Mouse (Mus musculus): ENCODE data around the gene Slc43a3. TPM values are rescaled to one million over a fixed set of nuclear protein-coding genes. Genes with fewer than 3 reads are reported as not detected.

The Slc43a3 gene
- polyA plus RNA-seq, 1 experiment = 0.82 TPM

DNA sequence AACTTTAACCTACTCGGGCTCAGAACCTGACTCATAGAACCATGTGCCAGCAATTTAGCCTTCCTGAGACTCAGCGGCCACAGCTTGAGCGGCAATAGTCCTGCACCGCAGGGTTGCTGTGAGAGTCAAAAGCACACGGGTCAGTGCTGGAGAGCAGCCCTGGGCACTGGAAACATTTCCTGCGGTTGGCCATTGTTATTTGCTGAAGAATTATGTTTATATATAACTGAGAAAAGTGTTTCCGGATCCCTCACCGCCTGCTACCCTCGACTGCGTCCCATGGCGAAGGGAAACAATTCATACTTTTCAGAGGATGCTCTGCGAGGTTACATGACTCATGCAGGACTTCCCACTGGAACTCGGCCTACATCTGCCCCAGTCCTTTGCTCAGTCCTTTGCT is 65.1 kb downstream of the Slc43a3 start:
- Histone ChIP-seq H3K4me1 (ENCODE audit: control insufficient read depth, insufficient read depth, low read length) (no peaks in the 10 kb centered on the region), H3K4me3 (replicated peaks; ENCODE audit: insufficient read depth, low read depth, low read length) (no peak overlapping the region), H3K27ac (ENCODE audit: insufficient read depth, low read length) (no peak overlapping the region), H3K27me3 (ENCODE audit: control insufficient read depth, insufficient read depth, low read length) (no peaks in the 10 kb centered on the region)
- no peak for DNase-seq
- TF ChIP-seq POLR2A (IDR thresholded peaks at IDR 0.05; ENCODE audit: borderline replicate concordance, insufficient read depth, low read length) = no peak
- no peak for TF ChIP-seq CTCF (IDR thresholded peaks at IDR 0.05; ENCODE audit: borderline replicate concordance, insufficient read depth, low read depth, low read length)
- WGBS = 51% methylated on average over 13 of the region's 13 CpGs

DNA sequence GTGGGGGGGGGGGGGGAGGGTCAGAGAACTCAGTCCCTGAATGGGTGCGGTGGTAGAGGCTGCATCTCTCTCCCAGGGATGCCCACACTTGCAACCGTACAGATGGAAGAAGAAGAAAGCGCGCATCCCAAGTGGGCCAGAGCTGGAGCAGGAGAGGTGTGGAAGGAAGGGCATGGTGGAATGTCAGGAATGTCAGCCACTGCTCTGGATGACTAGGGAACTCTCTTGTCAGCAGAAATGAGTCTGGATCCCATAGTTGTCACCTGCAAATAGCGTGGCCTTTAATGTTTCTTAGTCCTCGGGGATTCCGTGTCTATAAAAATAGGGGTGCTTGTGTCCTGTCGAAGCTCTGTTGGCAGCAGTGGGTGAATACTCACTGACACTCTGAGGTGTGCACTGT is 66.2 kb downstream of the Slc43a3 start:
- TF ChIP-seq CTCF (IDR thresholded peaks at IDR 0.05; ENCODE audit: borderline replicate concordance, insufficient read depth, low read depth, low read length) (no peak), POLR2A (IDR thresholded peaks at IDR 0.05; ENCODE audit: borderline replicate concordance, insufficient read depth, low read length) (no peak)
- Histone ChIP-seq H3K4me1 (ENCODE audit: control insufficient read depth, insufficient read depth, low read length) (no peaks in the 10 kb centered on the region), H3K27me3 (ENCODE audit: control insufficient read depth, insufficient read depth, low read length) (no peaks in the 10 kb centered on the region), H3K4me3 (replicated peaks; ENCODE audit: insufficient read depth, low read depth, low read length) (no peak overlapping the region), H3K27ac (ENCODE audit: insufficient read depth, low read length) (no peak overlapping the region)
- no peak for DNase-seq
- WGBS = 78% methylated on average over 8 of the region's 8 CpGs

DNA sequence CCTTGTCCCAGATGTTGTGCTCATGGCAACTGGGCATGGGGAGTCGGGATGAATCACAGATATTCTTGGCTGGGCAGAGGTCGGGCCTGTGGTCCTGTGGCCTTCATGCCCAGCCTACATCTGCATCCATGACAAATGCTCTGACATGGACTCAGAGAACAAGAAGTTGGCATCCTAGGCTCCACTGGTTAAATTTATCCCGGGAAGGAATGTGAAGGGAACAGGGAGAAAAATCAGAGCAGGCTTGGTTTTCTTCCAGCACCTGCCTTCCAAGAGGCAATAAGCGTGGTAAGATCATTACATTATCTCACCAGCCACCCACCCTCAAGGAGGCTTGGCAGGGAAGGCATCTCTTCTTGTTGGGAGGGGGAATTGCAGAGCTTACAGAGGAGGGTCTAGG is 68.0 kb downstream of the Slc43a3 start:
- no peak overlapping the region for H3K4me3 ChIP-seq (replicated peaks; ENCODE audit: insufficient read depth, low read depth, low read length)
- H3K27me3 ChIP-seq (ENCODE audit: control insufficient read depth, insufficient read depth, low read length) = no peaks in the 10 kb centered on the region; the same call in 1 of the 2 replicates
- no peak for DNase-seq
- H3K27ac ChIP-seq (ENCODE audit: insufficient read depth, low read length) = no peak overlapping the region
- 60% methylated on average over 4 of the region's 4 CpGs for WGBS
- TF ChIP-seq CTCF (IDR thresholded peaks at IDR 0.05; ENCODE audit: borderline replicate concordance, insufficient read depth, low read depth, low read length) (no peak), POLR2A (IDR thresholded peaks at IDR 0.05; ENCODE audit: borderline replicate concordance, insufficient read depth, low read length) (no peak)
- H3K4me1 ChIP-seq (ENCODE audit: control insufficient read depth, insufficient read depth, low read length) = no peaks in the 10 kb centered on the region

DNA sequence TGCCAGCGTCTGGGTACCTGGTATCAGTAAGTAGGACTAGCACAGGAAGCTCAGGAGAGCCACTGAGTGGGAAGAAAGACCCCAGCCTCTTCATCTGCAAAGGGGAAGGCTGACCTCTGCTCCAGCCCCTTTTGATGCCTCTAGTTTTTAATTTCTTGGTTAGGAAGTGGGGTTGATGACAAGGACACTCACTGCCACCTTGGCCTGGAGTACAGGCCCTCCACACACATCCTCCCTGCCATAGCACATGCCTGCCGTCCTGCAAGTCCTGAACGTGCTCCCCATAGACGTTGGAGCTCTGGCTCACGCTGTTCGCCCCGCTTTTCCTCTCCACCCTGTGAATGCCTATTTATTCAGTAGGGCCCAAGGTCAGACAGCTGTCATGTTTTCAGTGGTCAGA is 70.2 kb downstream of the Slc43a3 start:
- Histone ChIP-seq H3K4me3 (replicated peaks; ENCODE audit: insufficient read depth, low read depth, low read length) (no peak overlapping the region), H3K27ac (ENCODE audit: insufficient read depth, low read length) (no peak overlapping the region), H3K4me1 (ENCODE audit: control insufficient read depth, insufficient read depth, low read length) (no peaks in the 10 kb centered on the region), H3K27me3 (ENCODE audit: control insufficient read depth, insufficient read depth, low read length) (no peaks in the 10 kb centered on the region; the same call in 1 of the 2 replicates)
- WGBS = 75% methylated on average over 7 of the region's 7 CpGs
- TF ChIP-seq POLR2A (IDR thresholded peaks at IDR 0.05; ENCODE audit: borderline replicate concordance, insufficient read depth, low read length) = no peak
- no peak for TF ChIP-seq CTCF (IDR thresholded peaks at IDR 0.05; ENCODE audit: borderline replicate concordance, insufficient read depth, low read depth, low read length)
- DNase-seq = no peak

DNA sequence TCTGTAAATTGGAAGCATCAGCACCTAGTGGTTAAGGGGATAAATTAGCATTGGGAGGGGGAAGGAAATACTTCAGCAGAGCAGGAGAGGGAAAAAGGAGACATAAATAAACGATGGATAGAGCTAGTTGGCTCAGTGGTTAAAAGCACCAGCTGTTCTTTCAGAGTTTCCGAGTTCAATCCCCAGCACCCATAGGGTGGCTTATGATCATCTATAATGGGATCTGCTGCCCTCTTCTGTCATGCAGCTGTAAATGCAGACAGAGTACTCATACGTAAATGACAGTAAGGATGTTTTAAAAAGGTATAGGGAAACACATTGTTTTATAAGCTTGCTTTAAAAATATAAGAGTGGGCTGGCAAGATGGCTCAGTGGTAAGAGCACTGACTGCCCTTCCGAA is 71.3 kb downstream of the Slc43a3 start:
- 18% methylated on average over 4 of the region's 4 CpGs for WGBS

More for the DNA sequence above, 71.3 kb downstream of the Slc43a3 start:
- Histone ChIP-seq H3K4me1 (ENCODE audit: control insufficient read depth, insufficient read depth, low read length) (no peaks in the 10 kb centered on the region), H3K27ac (ENCODE audit: insufficient read depth, low read length) (no peak overlapping the region), H3K27me3 (ENCODE audit: control insufficient read depth, insufficient read depth, low read length) (no peaks in the 10 kb centered on the region; the same call in 1 of the 2 replicates), H3K4me3 (replicated peaks; ENCODE audit: insufficient read depth, low read depth, low read length) (no peak overlapping the region)
- DNase-seq = no peak
- TF ChIP-seq POLR2A (IDR thresholded peaks at IDR 0.05; ENCODE audit: borderline replicate concordance, insufficient read depth, low read length) (no peak), CTCF (IDR thresholded peaks at IDR 0.05; ENCODE audit: borderline replicate concordance, insufficient read depth, low read depth, low read length) (no peak)

Other genes with a start within 250 kb of the Slc43a3 start
- gene Zdhhc5, start 221.4 kb upstream of the Slc43a3 start, polyA plus RNA-seq (2012; rRNA removed) = 37.4 and 38.4 TPM in 2 replicates
- 12.0 and 12.7 TPM in 2 replicates for gene Clp1, start 209.2 kb upstream of the Slc43a3 start, polyA plus RNA-seq (2012; rRNA removed)
- 164 and 171 TPM in 2 replicates for gene Ypel4, start 202.5 kb upstream of the Slc43a3 start, polyA plus RNA-seq (2012; rRNA removed)
- gene Gm19426, start 192.9 kb upstream of the Slc43a3 start, polyA plus RNA-seq (2012; rRNA removed) = 3.0 and 3.4 TPM in 2 replicates
- gene Serping1, start 161.1 kb upstream of the Slc43a3 start, polyA plus RNA-seq (2012; rRNA removed) = 19.6 and 22.6 TPM in 2 replicates
- 6.4 and 7.8 TPM in 2 replicates for gene Ube2l6, start 137.8 kb upstream of the Slc43a3 start, polyA plus RNA-seq (2012; rRNA removed)
- gene Smtnl1, start 113.9 kb upstream of the Slc43a3 start, polyA plus RNA-seq (2012; rRNA removed) = not detected in 2 replicates
- 83.3 and 88.4 TPM in 2 replicates for gene Timm10, start 109.6 kb upstream of the Slc43a3 start, polyA plus RNA-seq (2012; rRNA removed)
- 0.25 and 0.43 TPM in 2 replicates for gene Slc43a1, start 97.7 kb upstream of the Slc43a3 start, polyA plus RNA-seq (2012; rRNA removed)
- 1.2 and 1.7 TPM in 2 replicates for gene Rtn4rl2, start 49.9 kb upstream of the Slc43a3 start, polyA plus RNA-seq (2012; rRNA removed)
- 0.14 and 0.23 TPM in 2 replicates for gene Prg2, start 43.9 kb downstream of the Slc43a3 start, polyA plus RNA-seq (2012; rRNA removed)
- not detected in 2 replicates for gene Prg3, start 51.6 kb downstream of the Slc43a3 start, polyA plus RNA-seq (2012; rRNA removed)
- gene Ssrp1, start 100.7 kb downstream of the Slc43a3 start, polyA plus RNA-seq (2012; rRNA removed) = 117 TPM in 2 replicates
- gene P2rx3, start 100.9 kb downstream of the Slc43a3 start, polyA plus RNA-seq (2012; rRNA removed) = 1.6 TPM in 2 replicates
- 38.4 and 39.6 TPM in 2 replicates for gene Tnks1bp1, start 111.4 kb downstream of the Slc43a3 start, polyA plus RNA-seq (2012; rRNA removed)
- gene Aplnr, start 199.6 kb downstream of the Slc43a3 start, polyA plus RNA-seq (2012; rRNA removed) = 1.2 and 1.3 TPM in 2 replicates

All from cerebellum, adult 2 months (tissue).